Mouse (Mus musculus): ENCODE data around the gene Mtmr14. TPM values are rescaled to one million over a fixed set of nuclear protein-coding genes. Genes with fewer than 3 reads are reported as not detected.

Gene Mtmr14
- polyA plus RNA-seq, 1 experiment from 2014 or later, result 34.1 TPM

DNA sequence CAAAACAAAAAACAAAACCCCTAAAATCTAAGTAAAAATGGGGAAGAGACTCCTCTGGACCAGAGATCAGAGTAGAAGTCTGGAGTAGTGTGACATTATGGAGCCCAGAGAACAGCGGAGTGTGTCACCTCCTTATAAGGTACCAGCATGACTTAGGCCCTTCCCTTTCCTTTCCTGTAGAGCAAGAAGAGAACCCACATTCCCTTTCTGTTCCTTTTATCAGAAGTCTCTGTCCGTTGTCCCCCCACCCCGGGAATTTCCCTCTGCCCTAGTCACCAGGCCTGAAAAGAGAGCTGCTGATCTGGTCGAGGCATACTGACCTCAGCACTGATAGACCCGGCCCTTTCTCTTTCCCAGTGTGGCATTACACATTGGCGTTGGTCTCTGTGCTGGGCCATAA lies 799 bp downstream of the Mtmr14 start:
- ATAC-seq, result no peak
- H3K36me3 ChIP-seq (ENCODE audit: control insufficient read depth, insufficient read depth, low read length), result no peaks in the 10 kb centered on the region

GRCm38 (mm10) chr6:113242753-113243152 lies 5.1 kb downstream of the Mtmr14 start:
- Histone ChIP-seq H3K27ac (ENCODE audit: low read depth, low read length) (no peak overlapping the region), H3K27me3 (replicated peaks; ENCODE audit: control insufficient read depth, insufficient read depth, low read length) (no peaks in the 10 kb centered on the region), H3K4me3 (ENCODE audit: low read length) (no peak overlapping the region), H3K36me3 (ENCODE audit: control insufficient read depth, insufficient read depth, low read length) (no peaks in the 10 kb centered on the region), H3K4me2 (ENCODE audit: low read length) (no peak overlapping the region), H3K9ac (ENCODE audit: low read depth, low read length) (no peak overlapping the region), H3K9me3 (ENCODE audit: control insufficient read depth, low read length) (no peaks in the 10 kb centered on the region), H3K4me1 (ENCODE audit: control insufficient read depth, insufficient read depth, low read depth, low read length) (peaks cover 12% of the 10 kb centered on the region)
- ATAC-seq, result no peak
- 87% methylated on average over 1 of the region's 1 CpGs for WGBS

More for the DNA sequence above, 799 bp downstream of the Mtmr14 start:
- Histone ChIP-seq H3K4me3 (ENCODE audit: low read length) (peak overlapping the region; percentile 94), H3K27ac (ENCODE audit: low read depth, low read length) (no peak overlapping the region), H3K9me3 (ENCODE audit: control insufficient read depth, low read length) (no peaks in the 10 kb centered on the region), H3K4me2 (ENCODE audit: low read length) (peak overlapping the region; percentile 87), H3K9ac (ENCODE audit: low read depth, low read length) (peak overlapping the region; percentile 85), H3K27me3 (replicated peaks; ENCODE audit: control insufficient read depth, insufficient read depth, low read length) (no peaks in the 10 kb centered on the region), H3K4me1 (ENCODE audit: control insufficient read depth, insufficient read depth, low read depth, low read length) (peaks cover 14% of the 10 kb centered on the region)
- 39% methylated on average over 6 of the region's 6 CpGs for WGBS

GRCm38 (mm10) chr6:113245585-113245984 lies 7.9 kb downstream of the Mtmr14 start:
- H3K9me3 ChIP-seq (ENCODE audit: control insufficient read depth, low read length), result no peaks in the 10 kb centered on the region
- no peak for ATAC-seq
- no peak overlapping the region for H3K4me2 ChIP-seq (ENCODE audit: low read length)
- 99% methylated on average over 2 of the region's 2 CpGs for WGBS
- no peak overlapping the region for H3K4me3 ChIP-seq (ENCODE audit: low read length)
- H3K36me3 ChIP-seq (ENCODE audit: control insufficient read depth, insufficient read depth, low read length), result no peaks in the 10 kb centered on the region
- H3K27me3 ChIP-seq (replicated peaks; ENCODE audit: control insufficient read depth, insufficient read depth, low read length), result no peaks in the 10 kb centered on the region
- no peaks in the 10 kb centered on the region for H3K4me1 ChIP-seq (ENCODE audit: control insufficient read depth, insufficient read depth, low read depth, low read length)
- no peak overlapping the region for H3K9ac ChIP-seq (ENCODE audit: low read depth, low read length)
- H3K27ac ChIP-seq (ENCODE audit: low read depth, low read length), result no peak overlapping the region

GRCm38 (mm10) chr6:113250786-113251185 lies 13.1 kb downstream of the Mtmr14 start:
- Histone ChIP-seq H3K4me1 (ENCODE audit: control insufficient read depth, insufficient read depth, low read depth, low read length) (no peaks in the 10 kb centered on the region), H3K27ac (ENCODE audit: low read depth, low read length) (no peak overlapping the region), H3K27me3 (replicated peaks; ENCODE audit: control insufficient read depth, insufficient read depth, low read length) (no peaks in the 10 kb centered on the region), H3K4me2 (ENCODE audit: low read length) (no peak overlapping the region), H3K36me3 (ENCODE audit: control insufficient read depth, insufficient read depth, low read length) (peaks cover 25% of the 10 kb centered on the region), H3K4me3 (ENCODE audit: low read length) (no peak overlapping the region), H3K9me3 (ENCODE audit: control insufficient read depth, low read length) (no peaks in the 10 kb centered on the region), H3K9ac (ENCODE audit: low read depth, low read length) (no peak overlapping the region)
- WGBS, result 90% methylated on average over 5 of the region's 5 CpGs
- ATAC-seq, result no peak

GRCm38 (mm10) chr6:113251921-113252320 lies 14.3 kb downstream of the Mtmr14 start:
- Histone ChIP-seq H3K9me3 (ENCODE audit: control insufficient read depth, low read length) (no peaks in the 10 kb centered on the region), H3K27ac (ENCODE audit: low read depth, low read length) (no peak overlapping the region), H3K9ac (ENCODE audit: low read depth, low read length) (no peak overlapping the region), H3K36me3 (ENCODE audit: control insufficient read depth, insufficient read depth, low read length) (peaks cover 32% of the 10 kb centered on the region), H3K4me3 (ENCODE audit: low read length) (no peak overlapping the region), H3K27me3 (replicated peaks; ENCODE audit: control insufficient read depth, insufficient read depth, low read length) (no peaks in the 10 kb centered on the region), H3K4me1 (ENCODE audit: control insufficient read depth, insufficient read depth, low read depth, low read length) (no peaks in the 10 kb centered on the region), H3K4me2 (ENCODE audit: low read length) (no peak overlapping the region)
- no peak for ATAC-seq

GRCm38 (mm10) chr6:113254899-113255298 lies 17.3 kb downstream of the Mtmr14 start:
- no peak for ATAC-seq
- H3K27ac ChIP-seq (ENCODE audit: low read depth, low read length), result no peak overlapping the region
- H3K9ac ChIP-seq (ENCODE audit: low read depth, low read length), result no peak overlapping the region
- H3K9me3 ChIP-seq (ENCODE audit: control insufficient read depth, low read length), result no peaks in the 10 kb centered on the region
- no peak overlapping the region for H3K4me3 ChIP-seq (ENCODE audit: low read length)
- no peaks in the 10 kb centered on the region for H3K4me1 ChIP-seq (ENCODE audit: control insufficient read depth, insufficient read depth, low read depth, low read length)
- no peak overlapping the region for H3K4me2 ChIP-seq (ENCODE audit: low read length)
- H3K27me3 ChIP-seq (replicated peaks; ENCODE audit: control insufficient read depth, insufficient read depth, low read length), result no peaks in the 10 kb centered on the region
- H3K36me3 ChIP-seq (ENCODE audit: control insufficient read depth, insufficient read depth, low read length), result peaks cover 45% of the 10 kb centered on the region

DNA sequence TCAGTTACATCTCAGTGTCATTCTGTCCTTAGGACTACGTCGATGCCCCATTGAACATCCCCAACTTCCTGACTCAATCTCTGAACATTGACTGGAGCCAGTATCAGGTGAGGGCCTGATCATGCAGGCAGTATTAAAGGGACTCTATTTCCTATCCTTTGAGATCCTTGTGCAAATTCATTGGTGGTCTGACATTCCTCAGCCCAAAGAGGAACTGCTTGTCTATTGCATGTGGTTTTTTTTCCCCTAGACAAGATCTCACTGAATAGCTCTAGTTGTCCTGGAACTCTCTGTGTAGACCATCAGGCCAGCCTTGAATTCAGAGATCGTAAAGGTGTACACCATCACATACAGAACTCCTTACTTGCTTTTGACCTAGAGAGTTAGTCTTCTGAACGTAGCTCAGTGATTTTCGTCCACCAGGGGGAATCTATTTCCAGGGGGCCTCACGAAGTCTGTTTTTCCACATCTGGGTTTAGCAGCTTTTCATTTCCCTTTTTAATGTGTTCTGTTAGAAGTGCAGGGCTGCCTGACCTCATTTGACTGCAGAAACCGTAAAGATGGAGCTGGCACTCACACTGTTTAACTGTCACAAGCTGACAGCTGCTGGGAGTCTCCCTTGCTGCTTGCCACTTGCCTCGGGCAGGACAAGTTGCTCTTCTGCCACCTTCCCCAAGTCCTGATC lies 23.7 kb downstream of the Mtmr14 start:
- H3K9ac ChIP-seq (ENCODE audit: low read depth, low read length), result no peak overlapping the region
- ATAC-seq, result no peak
- no peak overlapping the region for H3K27ac ChIP-seq (ENCODE audit: low read depth, low read length)
- no peaks in the 10 kb centered on the region for H3K9me3 ChIP-seq (ENCODE audit: control insufficient read depth, low read length)
- H3K4me1 ChIP-seq (ENCODE audit: control insufficient read depth, insufficient read depth, low read depth, low read length), result no peaks in the 10 kb centered on the region
- no peaks in the 10 kb centered on the region for H3K27me3 ChIP-seq (replicated peaks; ENCODE audit: control insufficient read depth, insufficient read depth, low read length)
- no peak overlapping the region for H3K4me2 ChIP-seq (ENCODE audit: low read length)
- H3K4me3 ChIP-seq (ENCODE audit: low read length), result no peak overlapping the region
- H3K36me3 ChIP-seq (ENCODE audit: control insufficient read depth, insufficient read depth, low read length), result peaks cover 33% of the 10 kb centered on the region
- WGBS, result 88% methylated on average over 8 of the region's 8 CpGs

DNA sequence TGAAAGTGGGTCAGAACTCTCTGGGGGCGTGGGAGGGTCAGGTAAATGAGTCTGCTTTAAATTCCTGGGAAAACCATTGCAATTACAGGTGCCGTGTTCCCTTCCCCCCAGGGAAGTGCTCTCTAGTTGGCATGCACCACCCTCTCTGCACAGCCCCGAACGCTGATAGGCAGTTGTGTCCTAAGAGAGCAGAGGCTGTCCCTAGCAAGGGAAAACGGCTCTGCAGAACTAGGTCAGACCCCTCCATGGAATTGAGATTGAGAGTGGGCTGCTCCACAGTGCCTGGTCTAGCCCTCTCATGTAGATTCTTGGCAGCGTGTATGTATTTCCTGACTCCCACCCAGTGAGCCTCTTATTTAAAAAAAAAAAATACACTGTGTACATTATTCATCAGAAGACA lies 25.9 kb downstream of the Mtmr14 start:
- no peaks in the 10 kb centered on the region for H3K27me3 ChIP-seq (replicated peaks; ENCODE audit: control insufficient read depth, insufficient read depth, low read length)
- no peaks in the 10 kb centered on the region for H3K4me1 ChIP-seq (ENCODE audit: control insufficient read depth, insufficient read depth, low read depth, low read length)
- H3K9me3 ChIP-seq (ENCODE audit: control insufficient read depth, low read length), result no peaks in the 10 kb centered on the region
- WGBS, result 85% methylated on average over 6 of the region's 6 CpGs
- H3K36me3 ChIP-seq (ENCODE audit: control insufficient read depth, insufficient read depth, low read length), result peaks cover 38% of the 10 kb centered on the region
- H3K27ac ChIP-seq (ENCODE audit: low read depth, low read length), result no peak overlapping the region
- H3K4me2 ChIP-seq (ENCODE audit: low read length), result no peak overlapping the region
- H3K9ac ChIP-seq (ENCODE audit: low read depth, low read length), result no peak overlapping the region
- no peak overlapping the region for H3K4me3 ChIP-seq (ENCODE audit: low read length)
- peak; percentile 92 for ATAC-seq

DNA sequence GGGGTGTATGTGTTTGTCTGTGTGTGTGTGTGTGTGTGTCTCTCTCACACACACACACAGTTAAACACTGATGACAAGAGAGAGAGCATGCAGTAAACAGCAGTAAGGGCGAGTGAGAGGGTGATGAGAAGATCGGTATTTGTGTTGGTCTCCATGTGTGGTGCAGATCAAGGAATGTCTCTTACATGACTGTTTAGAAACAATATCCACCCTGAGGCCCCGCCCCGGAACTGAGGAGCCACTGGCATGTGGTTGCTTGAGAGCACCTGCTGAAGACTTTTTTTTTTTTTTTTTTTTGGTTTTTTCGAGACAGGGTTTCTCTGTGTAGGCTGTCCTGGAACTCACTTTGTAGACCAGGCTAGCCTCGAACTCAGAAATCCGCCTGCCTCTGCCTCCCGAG lies 26.8 kb downstream of the Mtmr14 start:
- H3K4me1 ChIP-seq (ENCODE audit: control insufficient read depth, insufficient read depth, low read depth, low read length), result no peaks in the 10 kb centered on the region
- H3K27ac ChIP-seq (ENCODE audit: low read depth, low read length), result no peak overlapping the region
- no peak overlapping the region for H3K9ac ChIP-seq (ENCODE audit: low read depth, low read length)
- H3K9me3 ChIP-seq (ENCODE audit: control insufficient read depth, low read length), result no peaks in the 10 kb centered on the region
- no peak overlapping the region for H3K4me2 ChIP-seq (ENCODE audit: low read length)
- H3K36me3 ChIP-seq (ENCODE audit: control insufficient read depth, insufficient read depth, low read length), result peaks cover 44% of the 10 kb centered on the region
- ATAC-seq, result no peak
- no peak overlapping the region for H3K4me3 ChIP-seq (ENCODE audit: low read length)
- H3K27me3 ChIP-seq (replicated peaks; ENCODE audit: control insufficient read depth, insufficient read depth, low read length), result no peaks in the 10 kb centered on the region
- 97% methylated on average over 8 of the region's 8 CpGs for WGBS

Data from hindbrain, embryonic 16.5 days (tissue).